Mouse (Mus musculus) liver, embryonic 11.5 days (tissue): Measurements from ENCODE around the gene Ddn. TPM values are rescaled to one million over a fixed set of nuclear protein-coding genes. Genes with fewer than 3 reads are reported as not detected.

Experiments
- ATAC-seq: fragments of 200-750 bp; cut with Nextera tagmentation; replicated peaks from 2 replicates; pipeline ENCODE4 v1.8.0; 2017; ENCODE audit warnings: moderate number of reproducible peaks, mild to moderate bottlenecking, moderate TSS enrichment, moderate library complexity; ENCODE audit not compliant: low FRiP score
- DNase-seq: peaks from one replicate; pipeline ENCODE4 v3.0.0-alpha.2; 2017; ENCODE audit warnings: low spot score
- H3K27ac ChIP-seq: fragments of 300-500 bp; sonication (generic); 2 replicates; pipeline ENCODE4 v1.5.1; 2014; ENCODE audit warnings: mild to moderate bottlenecking, low read depth, low read length, control low read depth
- H3K27me3 ChIP-seq: fragments of 300-500 bp; sonication (generic); replicated peaks from 2 replicates; pipeline ENCODE4 v1.6.1; 2014; ENCODE audit warnings: low read length, mixed read lengths; ENCODE audit not compliant: control insufficient read depth, insufficient read depth
- H3K36me3 ChIP-seq: fragments of 300-500 bp; sonication (generic); 2 replicates; pipeline ENCODE4 v1.6.1; 2014; ENCODE audit warnings: mild to moderate bottlenecking, low read length, moderate library complexity, mixed read lengths; ENCODE audit not compliant: control insufficient read depth, insufficient read depth
- H3K4me1 ChIP-seq: fragments of 300-500 bp; sonication (generic); replicated peaks from 2 replicates; pipeline ENCODE4 v1.6.1; 2014; ENCODE audit warnings: low read length, mixed read lengths; ENCODE audit not compliant: control insufficient read depth, insufficient read depth
- H3K4me2 ChIP-seq: fragments of 300-500 bp; sonication (generic); 2 replicates; pipeline ENCODE4 v1.6.1; 2014; ENCODE audit warnings: mild to moderate bottlenecking, control low read depth, moderate library complexity
- H3K4me3 ChIP-seq: fragments of 300-500 bp; sonication (generic); 2 replicates; pipeline ENCODE4 v1.5.1; 2014; ENCODE audit warnings: low read depth, low read length, control low read depth
- H3K9ac ChIP-seq: fragments of 300-500 bp; sonication (generic); 2 replicates; pipeline ENCODE4 v1.6.1; 2014; ENCODE audit warnings: low read depth, low read length, control low read depth
- H3K9me3 ChIP-seq: fragments of 300-500 bp; sonication (generic); 2 replicates; pipeline ENCODE4 v1.6.1; 2016; ENCODE audit warnings: low read length, inconsistent platforms, mixed read lengths; ENCODE audit not compliant: control insufficient read depth
- WGBS: fragments of 180-500 bp; shearing (Covaris S2); extraction: QIAGEN DNeasy Blood & Tissue Kit; methylation state at CpG from one replicate; pipeline ENCODE4 v1.1.7; 2014; 5-methylcytosine and 5-hydroxymethylcytosine counted together
- polyA plus RNA-seq: library from polyadenylated mRNA; unstranded; fragments of >200 nt; fragmentation: Nextera tagmentation; extraction: Ambion mirVana; gene quantifications from 2 replicates; pipeline ENCODE4 v1.2.1, GENCODE M21; 2014

Ddn gene
- polyA plus RNA-seq, 1 experiment from 2014 or later: 0.12 TPM

- H3K27me3 ChIP-seq: peaks cover 10% of the 10 kb centered on the region
- no peaks in the 10 kb centered on the region for H3K9me3 ChIP-seq
- peak within 1 kb of the TSS; percentile 99 for H3K4me3 ChIP-seq
- peak; percentile 94 for DNase-seq
- WGBS: under 1% methylated on average over 75 of the region's 76 CpGs
- peaks cover 14% of the 10 kb centered on the region for H3K4me1 ChIP-seq
- peak within 1 kb of the TSS; percentile 98 for H3K4me2 ChIP-seq
- H3K36me3 ChIP-seq: peaks cover 14% of the 10 kb centered on the region; the same call in 1 of the 2 replicates
- peak within 1 kb of the TSS; percentile 74 for H3K27ac ChIP-seq
- peak; percentile 92 for ATAC-seq
- H3K9ac ChIP-seq: peak within 1 kb of the TSS; percentile 90
Measured at GRCm38 (mm10) chr15:98762670-98763529, 46.4 kb downstream of the Ddn start, which contains the start of gene Arf3. Arf3 (minus strand) TSS chr15:98763214.

GRCm38 (mm10) chr15:98762201-98762621 is 47.1 kb downstream of the Ddn start:
- H3K27ac ChIP-seq: peak overlapping the region; percentile 74
- H3K36me3 ChIP-seq: peaks cover 14% of the 10 kb centered on the region; the same call in 1 of the 2 replicates
- peaks cover 14% of the 10 kb centered on the region for H3K4me1 ChIP-seq
- peak overlapping the region; percentile 90 for H3K9ac ChIP-seq
- H3K4me2 ChIP-seq: peak overlapping the region; percentile 98
- H3K9me3 ChIP-seq: no peaks in the 10 kb centered on the region
- WGBS: 2% methylated on average over 21 of the region's 24 CpGs
- DNase-seq (peak; percentile 78), ATAC-seq (peak; percentile 76)
- peaks cover 7% of the 10 kb centered on the region; the same call in 1 of the 2 replicates for H3K27me3 ChIP-seq
- H3K4me3 ChIP-seq: peak overlapping the region; percentile 99

DNA sequence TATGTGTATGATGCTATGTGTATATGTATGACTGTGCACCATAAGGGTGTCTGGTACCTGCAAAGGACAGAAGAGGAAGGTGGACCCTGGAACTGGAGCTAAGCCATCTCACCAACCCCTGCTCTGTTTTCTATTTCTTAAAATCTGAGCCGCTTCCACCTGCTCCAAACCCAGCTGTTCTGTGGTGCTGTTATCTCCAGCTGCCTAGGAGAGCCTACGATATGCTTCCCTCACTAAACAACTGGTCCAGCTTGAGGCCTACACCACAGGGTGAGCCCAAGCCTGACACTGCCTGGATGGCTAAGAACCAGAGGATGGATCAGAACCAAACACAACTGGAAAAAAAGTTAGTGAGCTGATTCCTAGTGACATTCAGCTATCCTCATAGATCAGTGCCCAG is 55.2 kb downstream of the Ddn start:
- Histone ChIP-seq H3K36me3 (peaks cover 12% of the 10 kb centered on the region; the same call in 1 of the 2 replicates), H3K4me2 (no peak overlapping the region), H3K9ac (no peak overlapping the region), H3K4me3 (no peak overlapping the region), H3K27ac (no peak overlapping the region), H3K27me3 (no peaks in the 10 kb centered on the region), H3K4me1 (peaks cover 8% of the 10 kb centered on the region; the same call in 1 of the 2 replicates), H3K9me3 (no peaks in the 10 kb centered on the region)
- DNase-seq (no peak), ATAC-seq (no peak)
- WGBS: 67% methylated on average over 2 of the region's 2 CpGs

Other genes starting within 250 kb of the Ddn start
- gene Ccnt1, start 238.6 kb downstream of the Ddn start, polyA plus RNA-seq: 56.0 and 56.3 TPM in 2 replicates
- 0.55 TPM in 1 of 2 replicates, not detected in the other for gene 4930415O20Rik, start 238.5 kb downstream of the Ddn start, polyA plus RNA-seq
- 8.3 and 12.3 TPM in 2 replicates for gene Adcy6, start 199.4 kb downstream of the Ddn start, polyA plus RNA-seq
- gene Cacnb3, start 178.7 kb downstream of the Ddn start, polyA plus RNA-seq: 13.2 TPM in 2 replicates
- gene Ddx23, start 146.6 kb downstream of the Ddn start, polyA plus RNA-seq: 18.8 and 19.4 TPM in 2 replicates
- 0.60 and 0.68 TPM in 2 replicates for gene Rnd1, start 132.0 kb downstream of the Ddn start, polyA plus RNA-seq
- gene Ccdc65, start 101.3 kb downstream of the Ddn start, polyA plus RNA-seq: 0.09 and 0.19 TPM in 2 replicates
- gene Fkbp11, start 81.3 kb downstream of the Ddn start, polyA plus RNA-seq: 101 and 105 TPM in 2 replicates
- 25.3 and 25.8 TPM in 2 replicates for gene Arf3, start 46.3 kb downstream of the Ddn start, polyA plus RNA-seq
- not detected in 2 replicates for gene Wnt10b, start 31.3 kb downstream of the Ddn start, polyA plus RNA-seq
- not detected in 2 replicates for gene Wnt1, start 19.6 kb downstream of the Ddn start, polyA plus RNA-seq
- 128 and 140 TPM in 2 replicates for gene Prkag1, start 22.0 kb upstream of the Ddn start, polyA plus RNA-seq
- gene Kmt2d, start 61.7 kb upstream of the Ddn start, polyA plus RNA-seq: 14.3 and 17.0 TPM in 2 replicates
- gene Rhebl1, start 85.0 kb upstream of the Ddn start, polyA plus RNA-seq: 6.7 and 7.4 TPM in 2 replicates
- 0.37 and 0.45 TPM in 2 replicates for gene Dhh, start 89.0 kb upstream of the Ddn start, polyA plus RNA-seq
- 1.6 and 2.8 TPM in 2 replicates for gene Lmbr1l, start 108.7 kb upstream of the Ddn start, polyA plus RNA-seq
- 1,854 and 2,015 TPM in 2 replicates for gene Tuba1b, start 125.1 kb upstream of the Ddn start, polyA plus RNA-seq
- gene Gm49450, start 144.1 kb upstream of the Ddn start, polyA plus RNA-seq: not detected in 2 replicates
- 419 and 432 TPM in 2 replicates for gene Tuba1a, start 144.2 kb upstream of the Ddn start, polyA plus RNA-seq
- gene Tuba1c, start 220.4 kb upstream of the Ddn start, polyA plus RNA-seq: 202 and 214 TPM in 2 replicates
- 0.36 and 0.90 TPM in 2 replicates for gene Prph, start 245.7 kb upstream of the Ddn start, polyA plus RNA-seq